Mouse (Mus musculus): ENCODE data around the gene Inafm2. TPM values are rescaled to one million over a fixed set of nuclear protein-coding genes. Genes with fewer than 3 reads are reported as not detected.

Inafm2 gene
- polyA plus RNA-seq, 1 experiment, result 19.0 TPM

DNA sequence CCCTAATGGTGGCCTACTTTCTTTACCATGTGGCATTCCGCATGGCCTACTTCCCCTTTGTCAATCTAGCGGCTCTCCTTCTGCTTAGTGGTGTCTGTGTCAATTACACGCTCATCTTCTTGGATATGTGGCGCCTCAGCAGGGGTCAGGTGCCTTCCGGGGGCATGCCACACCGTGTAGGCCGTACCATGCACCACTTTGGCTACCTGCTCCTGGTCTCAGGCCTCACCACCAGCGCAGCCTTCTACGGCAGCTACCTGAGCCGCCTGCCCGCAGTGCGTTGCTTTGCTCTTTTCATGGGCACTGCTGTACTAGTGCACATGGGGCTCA, 44.6 kb downstream of the Inafm2 start:
- Histone ChIP-seq H3K27ac (ENCODE audit: insufficient read depth, low read length) (no peak overlapping the region), H3K4me3 (ENCODE audit: insufficient read depth, low read length) (no peak overlapping the region), H3K4me1 (ENCODE audit: control insufficient read depth, insufficient read depth, low read length) (no peaks in the 10 kb centered on the region)
- TF ChIP-seq CTCF (IDR thresholded peaks at IDR 0.05; ENCODE audit: borderline replicate concordance, insufficient read depth, low read length) (no peak), POLR2A (IDR thresholded peaks at IDR 0.05; ENCODE audit: low read depth, low read length) (no peak)

DNA sequence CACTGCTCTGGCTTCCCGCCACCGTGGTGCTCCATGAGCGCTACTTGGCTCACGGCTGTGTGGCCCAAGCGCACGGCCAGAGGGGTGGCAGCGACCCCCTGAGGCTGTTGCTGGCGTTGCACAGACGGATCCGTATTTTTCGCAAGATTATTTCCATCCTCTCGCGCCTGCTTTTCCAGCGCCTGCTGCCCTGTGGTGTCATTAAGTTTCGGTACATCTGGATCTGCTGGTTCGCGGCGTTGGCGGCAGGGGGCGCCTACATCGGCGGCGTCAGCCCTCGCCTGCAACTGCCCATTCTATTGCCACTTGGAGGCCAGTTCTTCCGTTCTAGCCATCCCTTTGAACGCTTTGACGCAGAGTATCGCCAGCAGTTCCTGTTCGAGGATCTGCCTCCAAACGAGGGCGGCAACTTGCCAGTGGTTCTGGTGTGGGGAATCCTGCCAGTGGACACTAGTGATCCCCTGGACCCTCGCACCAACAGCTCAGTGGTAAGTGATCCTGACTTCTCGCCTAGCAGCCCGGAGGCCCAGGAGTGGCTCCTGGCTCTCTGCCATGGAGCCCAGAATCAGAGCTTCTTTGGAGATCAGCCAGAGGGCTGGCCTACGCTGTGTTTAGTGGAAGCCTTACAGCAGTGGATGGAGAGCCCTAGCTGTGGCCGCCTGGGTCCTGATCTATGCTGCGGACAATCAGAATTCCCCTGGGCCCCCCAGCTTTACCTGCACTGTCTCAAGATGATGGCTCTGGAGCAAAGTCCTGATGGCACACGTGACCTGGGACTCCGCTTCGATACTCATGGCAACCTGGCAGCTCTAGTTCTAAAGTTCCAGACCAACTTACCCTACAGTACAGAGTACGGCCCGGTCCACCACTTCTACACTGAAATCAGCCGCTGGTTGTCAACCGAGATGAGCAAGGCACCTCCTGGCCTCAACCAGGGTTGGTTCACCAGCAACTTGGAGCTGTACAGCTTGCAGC, 45.3 kb downstream of the Inafm2 start:
- H3K4me1 ChIP-seq (ENCODE audit: control insufficient read depth, insufficient read depth, low read length), result no peaks in the 10 kb centered on the region
- TF ChIP-seq POLR2A (IDR thresholded peaks at IDR 0.05; ENCODE audit: low read depth, low read length) (no peak), CTCF (IDR thresholded peaks at IDR 0.05; ENCODE audit: borderline replicate concordance, insufficient read depth, low read length) (peak; percentile 53)

DNA sequence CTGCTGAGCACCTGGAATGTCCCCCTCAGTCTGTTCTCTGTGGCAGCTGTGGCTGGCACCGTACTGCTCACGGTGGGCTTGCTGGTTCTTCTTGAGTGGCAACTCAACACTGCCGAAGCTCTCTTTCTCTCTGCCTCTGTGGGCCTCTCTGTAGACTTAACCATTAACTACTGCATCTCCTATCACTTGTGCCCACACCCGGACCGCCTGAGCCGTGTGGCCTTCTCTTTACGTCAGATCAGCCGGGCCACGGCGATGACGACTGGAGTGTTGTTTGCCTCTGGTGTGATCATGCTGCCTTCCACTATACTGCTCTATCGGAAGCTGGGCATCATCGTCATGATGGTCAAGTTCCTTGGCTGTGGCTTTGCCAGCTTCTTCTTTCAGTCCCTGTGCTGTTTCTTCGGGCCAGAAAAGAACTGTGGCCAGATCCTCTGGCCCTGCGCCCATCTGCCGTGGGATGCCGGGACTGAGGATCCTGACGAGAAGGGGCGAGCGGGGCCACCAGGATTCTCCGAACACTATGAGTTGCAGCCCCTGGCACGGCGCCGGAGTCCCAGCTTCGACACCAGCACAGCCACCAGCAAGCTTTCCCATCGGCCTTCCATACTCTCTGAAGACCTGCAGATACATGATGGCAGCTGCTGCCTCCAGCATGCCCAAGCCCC, 46.2 kb downstream of the Inafm2 start:
- no peak overlapping the region for H3K27ac ChIP-seq (ENCODE audit: insufficient read depth, low read length)
- H3K4me1 ChIP-seq (ENCODE audit: control insufficient read depth, insufficient read depth, low read length), result no peaks in the 10 kb centered on the region
- TF ChIP-seq CTCF (IDR thresholded peaks at IDR 0.05; ENCODE audit: borderline replicate concordance, insufficient read depth, low read length), result no peak
- no peak overlapping the region for H3K4me3 ChIP-seq (ENCODE audit: insufficient read depth, low read length)

More for the DNA sequence above, 45.3 kb downstream of the Inafm2 start:
- Histone ChIP-seq H3K27ac (ENCODE audit: insufficient read depth, low read length) (no peak overlapping the region), H3K4me3 (ENCODE audit: insufficient read depth, low read length) (no peak overlapping the region)

DNA sequence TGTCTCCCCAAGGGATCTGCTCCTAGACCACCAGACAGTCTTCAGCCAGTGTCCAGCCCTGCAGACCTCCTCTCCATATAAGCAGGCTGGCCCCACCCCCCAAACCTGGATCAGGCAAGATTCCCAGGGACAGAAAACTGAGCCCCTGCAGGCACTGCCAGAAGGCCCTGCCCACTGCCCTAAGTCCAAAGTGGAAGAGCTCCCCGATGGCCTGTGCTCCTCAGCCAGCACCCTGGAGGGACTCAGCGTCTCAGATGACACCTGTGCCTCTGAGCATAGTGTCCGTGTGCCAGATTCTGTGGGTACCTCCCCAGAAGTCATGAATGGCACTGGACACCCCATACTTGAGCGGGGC, 46.7 kb downstream of the Inafm2 start:
- no peaks in the 10 kb centered on the region for H3K4me1 ChIP-seq (ENCODE audit: control insufficient read depth, insufficient read depth, low read length)
- TF ChIP-seq CTCF (IDR thresholded peaks at IDR 0.05; ENCODE audit: borderline replicate concordance, insufficient read depth, low read length) (no peak), POLR2A (IDR thresholded peaks at IDR 0.05; ENCODE audit: low read depth, low read length) (no peak)
- no peak overlapping the region for H3K4me3 ChIP-seq (ENCODE audit: insufficient read depth, low read length)
- no peak overlapping the region for H3K27ac ChIP-seq (ENCODE audit: insufficient read depth, low read length)

DNA sequence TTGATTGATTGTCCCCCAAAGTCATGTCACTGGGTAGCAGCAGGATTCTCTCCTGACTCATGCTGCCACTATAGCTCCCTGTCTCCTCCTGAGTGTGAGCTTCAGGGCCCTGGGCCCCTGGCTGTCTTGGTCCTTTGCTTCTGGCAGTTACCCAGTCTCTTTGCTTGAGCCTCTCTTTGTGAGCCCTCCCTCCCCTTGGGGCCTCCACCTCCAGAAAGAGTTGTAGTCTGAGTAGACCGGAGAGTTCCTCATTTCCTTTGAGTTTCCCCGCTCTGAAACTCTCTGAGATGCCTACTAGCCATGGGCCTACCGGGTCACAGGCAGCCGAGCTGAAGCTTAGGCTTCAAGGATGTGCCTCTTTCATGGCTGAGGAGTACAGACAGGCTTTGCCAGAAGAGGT, 48.1 kb downstream of the Inafm2 start:
- TF ChIP-seq POLR2A (IDR thresholded peaks at IDR 0.05; ENCODE audit: low read depth, low read length), result no peak
- TF ChIP-seq CTCF (IDR thresholded peaks at IDR 0.05; ENCODE audit: borderline replicate concordance, insufficient read depth, low read length), result no peak
- Histone ChIP-seq H3K27ac (ENCODE audit: insufficient read depth, low read length) (no peak overlapping the region), H3K4me1 (ENCODE audit: control insufficient read depth, insufficient read depth, low read length) (no peaks in the 10 kb centered on the region), H3K4me3 (ENCODE audit: insufficient read depth, low read length) (no peak overlapping the region)

Other genes with a start within 250 kb of the Inafm2 start
- gene Bmf, start 196.1 kb upstream of the Inafm2 start, polyA plus RNA-seq (2011; ENCODE audit: insufficient read length, low read depth, missing spikeins), result 2.7 and 10.1 TPM in 2 replicates
- gene Bub1b, start 147.5 kb upstream of the Inafm2 start, polyA plus RNA-seq (2011; ENCODE audit: insufficient read length, low read depth, missing spikeins), result 44.7 and 75.2 TPM in 2 replicates
- 0.19 and 0.78 TPM in 2 replicates for gene Pak6, start 82.5 kb upstream of the Inafm2 start, polyA plus RNA-seq (2011; ENCODE audit: insufficient read length, low read depth, missing spikeins)
- not detected in 2 replicates for gene Ankrd63, start 41.8 kb upstream of the Inafm2 start, polyA plus RNA-seq (2011; ENCODE audit: insufficient read length, low read depth, missing spikeins)
- 0.49 TPM in 1 of 2 replicates, not detected in the other for gene Plcb2, start 17.3 kb upstream of the Inafm2 start, polyA plus RNA-seq (2011; ENCODE audit: insufficient read length, low read depth, missing spikeins)
- 17.9 and 27.9 TPM in 2 replicates for gene Ccdc9b, start 16.9 kb downstream of the Inafm2 start, polyA plus RNA-seq (2011; ENCODE audit: insufficient read length, low read depth, missing spikeins)
- gene Phgr1, start 27.0 kb downstream of the Inafm2 start, polyA plus RNA-seq (2011; ENCODE audit: insufficient read length, low read depth, missing spikeins), result not detected in 2 replicates
- gene Disp2, start 34.0 kb downstream of the Inafm2 start, polyA plus RNA-seq (2011; ENCODE audit: insufficient read length, low read depth, missing spikeins), result 0.07 and 0.11 TPM in 2 replicates
- gene Knstrn, start 68.2 kb downstream of the Inafm2 start, polyA plus RNA-seq (2011; ENCODE audit: insufficient read length, low read depth, missing spikeins), result 38.4 and 59.0 TPM in 2 replicates
- gene Ivd, start 116.2 kb downstream of the Inafm2 start, polyA plus RNA-seq (2011; ENCODE audit: insufficient read length, low read depth, missing spikeins), result 41.4 and 42.2 TPM in 2 replicates
- 12.9 and 15.3 TPM in 2 replicates for gene Bahd1, start 154.6 kb downstream of the Inafm2 start, polyA plus RNA-seq (2011; ENCODE audit: insufficient read length, low read depth, missing spikeins)
- 44.8 and 46.0 TPM in 2 replicates for gene Chst14, start 180.7 kb downstream of the Inafm2 start, polyA plus RNA-seq (2011; ENCODE audit: insufficient read length, low read depth, missing spikeins)

Data from embryonic fibroblast, embryonic 13.5 days (primary cell).